Mouse (Mus musculus) neural tube, embryonic 13.5 days (tissue): ENCODE measurements around the gene Frem2. TPM values are rescaled to one million over a fixed set of nuclear protein-coding genes. Genes with fewer than 3 reads are reported as not detected.

Source experiments
- polyA plus RNA-seq: library from polyadenylated mRNA; unstranded; fragments of >200 nt; fragmentation: Nextera tagmentation; extraction: Ambion mirVana; gene quantifications from 2 replicates; pipeline ENCODE4 v1.2.1, GENCODE M21; 2015

The Frem2 gene
- polyA plus RNA-seq, 1 experiment from 2014 or later: 1.5 TPM

Other genes starting within 250 kb of the Frem2 start
- 8.4 and 8.7 TPM in 2 replicates for gene Nhlrc3, start 194.0 kb downstream of the Frem2 start, polyA plus RNA-seq
- gene Proser1, start 193.7 kb downstream of the Frem2 start, polyA plus RNA-seq: 25.6 and 25.7 TPM in 2 replicates
- not detected in 2 replicates for gene Stoml3, start 168.7 kb downstream of the Frem2 start, polyA plus RNA-seq
- not detected in 2 replicates for gene Gm10985, start 187.7 kb upstream of the Frem2 start, polyA plus RNA-seq
- 104 and 109 TPM in 2 replicates for gene Ufm1, start 206.5 kb upstream of the Frem2 start, polyA plus RNA-seq